Mouse (Mus musculus): ENCODE results near the gene Dlgap5. TPM values are rescaled to one million over a fixed set of nuclear protein-coding genes. Genes with fewer than 3 reads are reported as not detected.

The Dlgap5 gene
- polyA plus RNA-seq, 1 experiment from 2014 or later, result 29.0 TPM

GRCm38 (mm10) chr14:47393354-47394094 lies 24.7 kb downstream of the Dlgap5 start:
- 94% methylated on average over 10 of the region's 10 CpGs for WGBS
- no peak for ATAC-seq (replicated peaks; ENCODE audit: insufficient number of reproducible peaks, insufficient read depth, low FRiP score, low read depth)
- H3K4me3 ChIP-seq, result no peak overlapping the region
- no peak overlapping the region for H3K27ac ChIP-seq
- no peaks in the 10 kb centered on the region for H3K27me3 ChIP-seq
- H3K4me2 ChIP-seq, result no peak overlapping the region
- no peaks in the 10 kb centered on the region for H3K9me3 ChIP-seq (replicated peaks)
- H3K9ac ChIP-seq, result no peak overlapping the region
- no peaks in the 10 kb centered on the region for H3K4me1 ChIP-seq (replicated peaks)
- H3K36me3 ChIP-seq, result peaks cover 90% of the 10 kb centered on the region

- H3K27me3 ChIP-seq, result no peaks in the 10 kb centered on the region
- no peak overlapping the region for H3K4me3 ChIP-seq
- no peak overlapping the region for H3K27ac ChIP-seq
- 35% methylated on average over 11 of the region's 11 CpGs for WGBS
- no peak overlapping the region for H3K9ac ChIP-seq
- no peak; the same call in 1 of the 2 replicates for ATAC-seq (replicated peaks; ENCODE audit: insufficient number of reproducible peaks, insufficient read depth, low FRiP score, low read depth)
- no peak overlapping the region for H3K4me2 ChIP-seq
- H3K36me3 ChIP-seq, result peaks cover 37% of the 10 kb centered on the region
- H3K4me1 ChIP-seq (replicated peaks), result peaks cover 4% of the 10 kb centered on the region; the same call in 1 of the 2 replicates
- no peaks in the 10 kb centered on the region for H3K9me3 ChIP-seq (replicated peaks)
Measured at GRCm38 (mm10) chr14:47386125-47386524, 32.1 kb downstream of the Dlgap5 start.

GRCm38 (mm10) chr14:47384653-47385052 lies 33.6 kb downstream of the Dlgap5 start:
- H3K4me1 ChIP-seq (replicated peaks), result peaks cover 4% of the 10 kb centered on the region; the same call in 1 of the 2 replicates
- H3K9ac ChIP-seq, result no peak overlapping the region
- ATAC-seq (replicated peaks; ENCODE audit: insufficient number of reproducible peaks, insufficient read depth, low FRiP score, low read depth), result no peak
- 94% methylated on average over 10 of the region's 10 CpGs for WGBS
- H3K9me3 ChIP-seq (replicated peaks), result no peaks in the 10 kb centered on the region
- H3K36me3 ChIP-seq, result peaks cover 23% of the 10 kb centered on the region
- H3K4me3 ChIP-seq, result no peak overlapping the region
- no peaks in the 10 kb centered on the region for H3K27me3 ChIP-seq
- no peak overlapping the region for H3K4me2 ChIP-seq
- H3K27ac ChIP-seq, result no peak overlapping the region

- WGBS, result 81% methylated on average over 7 of the region's 7 CpGs
- Histone ChIP-seq H3K4me1 (replicated peaks) (peaks cover 4% of the 10 kb centered on the region; the same call in 1 of the 2 replicates), H3K4me2 (no peak overlapping the region), H3K36me3 (peaks cover 16% of the 10 kb centered on the region), H3K27ac (no peak overlapping the region), H3K4me3 (no peak overlapping the region), H3K9me3 (replicated peaks) (no peaks in the 10 kb centered on the region), H3K9ac (no peak overlapping the region), H3K27me3 (no peaks in the 10 kb centered on the region)
- ATAC-seq (replicated peaks; ENCODE audit: insufficient number of reproducible peaks, insufficient read depth, low FRiP score, low read depth), result no peak
Measured at GRCm38 (mm10) chr14:47383911-47384310, 34.3 kb downstream of the Dlgap5 start.

- H3K27ac ChIP-seq, result no peak overlapping the region
- peaks cover 10% of the 10 kb centered on the region for H3K4me1 ChIP-seq (replicated peaks)
- H3K9me3 ChIP-seq (replicated peaks), result no peaks in the 10 kb centered on the region
- 72% methylated on average over 7 of the region's 7 CpGs for WGBS
- H3K4me3 ChIP-seq, result no peak overlapping the region
- ATAC-seq (replicated peaks; ENCODE audit: insufficient number of reproducible peaks, insufficient read depth, low FRiP score, low read depth), result no peak
- no peak overlapping the region for H3K4me2 ChIP-seq
- peaks cover 20% of the 10 kb centered on the region for H3K27me3 ChIP-seq
- H3K9ac ChIP-seq, result no peak overlapping the region
- no peaks in the 10 kb centered on the region for H3K36me3 ChIP-seq
Measured at GRCm38 (mm10) chr14:47378336-47378735, 39.9 kb downstream of the Dlgap5 start.

GRCm38 (mm10) chr14:47376526-47376925 lies 41.7 kb downstream of the Dlgap5 start:
- Histone ChIP-seq H3K4me2 (no peak overlapping the region), H3K36me3 (no peaks in the 10 kb centered on the region), H3K27ac (no peak overlapping the region), H3K9me3 (replicated peaks) (no peaks in the 10 kb centered on the region), H3K27me3 (peaks cover 29% of the 10 kb centered on the region), H3K9ac (no peak overlapping the region), H3K4me1 (replicated peaks) (peaks cover 10% of the 10 kb centered on the region), H3K4me3 (no peak overlapping the region)
- ATAC-seq (replicated peaks; ENCODE audit: insufficient number of reproducible peaks, insufficient read depth, low FRiP score, low read depth), result no peak
- 57% methylated on average over 2 of the region's 2 CpGs for WGBS

GRCm38 (mm10) chr14:47373728-47374678 lies 44.2 kb downstream of the Dlgap5 start:
- Histone ChIP-seq H3K4me3 (peak overlapping the region; percentile 42), H3K27ac (no peak overlapping the region), H3K9ac (peak overlapping the region; percentile 24; the same call in 1 of the 2 replicates), H3K27me3 (peaks cover 29% of the 10 kb centered on the region), H3K36me3 (no peaks in the 10 kb centered on the region), H3K4me2 (peak overlapping the region; percentile 77), H3K4me1 (replicated peaks) (peaks cover 10% of the 10 kb centered on the region), H3K9me3 (replicated peaks) (no peaks in the 10 kb centered on the region)
- no peak for ATAC-seq (replicated peaks; ENCODE audit: insufficient number of reproducible peaks, insufficient read depth, low FRiP score, low read depth)
- 17% methylated on average over 43 of the region's 49 CpGs for WGBS

GRCm38 (mm10) chr14:47371689-47372088 lies 46.5 kb downstream of the Dlgap5 start:
- Histone ChIP-seq H3K4me2 (no peak overlapping the region), H3K9ac (no peak overlapping the region), H3K36me3 (no peaks in the 10 kb centered on the region), H3K9me3 (replicated peaks) (no peaks in the 10 kb centered on the region), H3K4me3 (no peak overlapping the region), H3K27ac (no peak overlapping the region), H3K4me1 (replicated peaks) (peaks cover 19% of the 10 kb centered on the region), H3K27me3 (peaks cover 29% of the 10 kb centered on the region)
- WGBS, result 61% methylated on average over 6 of the region's 6 CpGs
- ATAC-seq (replicated peaks; ENCODE audit: insufficient number of reproducible peaks, insufficient read depth, low FRiP score, low read depth), result no peak

GRCm38 (mm10) chr14:47370790-47371189 lies 47.4 kb downstream of the Dlgap5 start:
- no peak overlapping the region for H3K4me2 ChIP-seq
- H3K9me3 ChIP-seq (replicated peaks), result no peaks in the 10 kb centered on the region
- H3K4me3 ChIP-seq, result no peak overlapping the region
- H3K36me3 ChIP-seq, result no peaks in the 10 kb centered on the region
- no peak for ATAC-seq (replicated peaks; ENCODE audit: insufficient number of reproducible peaks, insufficient read depth, low FRiP score, low read depth)
- no peak overlapping the region for H3K9ac ChIP-seq
- peaks cover 22% of the 10 kb centered on the region for H3K4me1 ChIP-seq (replicated peaks)
- H3K27ac ChIP-seq, result no peak overlapping the region
- 79% methylated on average over 3 of the region's 3 CpGs for WGBS
- peaks cover 29% of the 10 kb centered on the region for H3K27me3 ChIP-seq

- peaks cover 22% of the 10 kb centered on the region for H3K27me3 ChIP-seq
- no peak overlapping the region for H3K4me2 ChIP-seq
- no peak overlapping the region for H3K4me3 ChIP-seq
- no peaks in the 10 kb centered on the region for H3K36me3 ChIP-seq
- H3K4me1 ChIP-seq (replicated peaks), result peaks cover 28% of the 10 kb centered on the region
- H3K9me3 ChIP-seq (replicated peaks), result no peaks in the 10 kb centered on the region
- WGBS, result 88% methylated on average over 5 of the region's 5 CpGs
- no peak for ATAC-seq (replicated peaks; ENCODE audit: insufficient number of reproducible peaks, insufficient read depth, low FRiP score, low read depth)
- H3K27ac ChIP-seq, result no peak overlapping the region
- H3K9ac ChIP-seq, result no peak overlapping the region
Measured at GRCm38 (mm10) chr14:47369741-47370140, 48.5 kb downstream of the Dlgap5 start.

GRCm38 (mm10) chr14:47367461-47367860 lies 50.7 kb downstream of the Dlgap5 start, which contains the start of gene Lgals3:
TSS of gene Lgals3 (plus strand) at chr14:47367751.
- peak; percentile 46; the same call in 1 of the 2 replicates for ATAC-seq (replicated peaks; ENCODE audit: insufficient number of reproducible peaks, insufficient read depth, low FRiP score, low read depth)
- H3K4me2 ChIP-seq, result peak within 1 kb of the TSS; percentile 38
- H3K4me3 ChIP-seq, result no peak within 1 kb of the TSS
- H3K27me3 ChIP-seq, result peaks cover under 1% of the 10 kb centered on the region; the same call in 1 of the 2 replicates
- peaks cover 20% of the 10 kb centered on the region for H3K4me1 ChIP-seq (replicated peaks)
- WGBS, result 28% methylated on average over 9 of the region's 9 CpGs
- H3K9me3 ChIP-seq (replicated peaks), result no peaks in the 10 kb centered on the region
- H3K9ac ChIP-seq, result no peak within 1 kb of the TSS
- H3K27ac ChIP-seq, result no peak within 1 kb of the TSS; the same call in 1 of the 2 replicates
- H3K36me3 ChIP-seq, result no peaks in the 10 kb centered on the region

Data from heart, embryonic 15.5 days (tissue).